Mouse (Mus musculus) limb, embryonic 14.5 days (tissue): ENCODE measurements around the gene Bach2. TPM values are rescaled to one million over a fixed set of nuclear protein-coding genes. Genes with fewer than 3 reads are reported as not detected.

ENCODE experiments used
- ATAC-seq: fragments of 200-750 bp; cut with Nextera tagmentation; 2 replicates; pipeline ENCODE4 v1.8.0; 2017; ENCODE audit warnings: low read depth, moderate number of reproducible peaks, moderate TSS enrichment; ENCODE audit not compliant: low FRiP score
- DNase-seq: peaks from one replicate; pipeline ENCODE4 v3.0.0-alpha.2; 2015; ENCODE audit warnings: low spot score
- H3K27ac ChIP-seq: fragments of 300-500 bp; sonication (generic); replicated peaks from 2 replicates; pipeline ENCODE4 v1.5.1; 2014; ENCODE audit warnings: low read depth, mild to moderate bottlenecking, low read length, moderate library complexity, mixed read lengths
- H3K27me3 ChIP-seq: fragments of 300-500 bp; sonication (generic); 2 replicates; pipeline ENCODE4 v1.6.1; 2014; ENCODE audit warnings: low read length, mixed read lengths; ENCODE audit not compliant: control insufficient read depth, insufficient read depth
- H3K36me3 ChIP-seq: fragments of 300-500 bp; sonication (generic); 2 replicates; pipeline ENCODE4 v1.6.1; 2014; ENCODE audit warnings: mild to moderate bottlenecking, low read length, moderate library complexity, mixed read lengths; ENCODE audit not compliant: control insufficient read depth, insufficient read depth
- H3K4me1 ChIP-seq: fragments of 300-500 bp; sonication (generic); 2 replicates; pipeline ENCODE4 v1.6.1; 2014; ENCODE audit warnings: antibody characterized with exemption, low read length, mixed read lengths; ENCODE audit not compliant: control insufficient read depth, insufficient read depth
- H3K4me2 ChIP-seq: fragments of 300-500 bp; sonication (generic); replicated peaks from 2 replicates; pipeline ENCODE4 v1.6.1; 2014; ENCODE audit warnings: low read depth, mild to moderate bottlenecking, low read length, moderate library complexity; ENCODE audit not compliant: severe bottlenecking
- H3K4me3 ChIP-seq: fragments of 300-500 bp; sonication (generic); replicated peaks from 2 replicates; pipeline ENCODE4 v1.5.1; 2014; ENCODE audit warnings: low read length
- H3K9ac ChIP-seq: fragments of 300-500 bp; sonication (generic); 2 replicates; pipeline ENCODE4 v1.6.1; 2014; ENCODE audit warnings: mild to moderate bottlenecking, low read depth, low read length, moderate library complexity; ENCODE audit not compliant: severe bottlenecking
- H3K9me3 ChIP-seq: fragments of 300-500 bp; sonication (generic); 2 replicates; pipeline ENCODE4 v1.6.1; 2016; ENCODE audit warnings: low read length; ENCODE audit not compliant: control insufficient read depth
- POLR2A ChIP-seq: fragments of 200-500 bp; IDR thresholded peaks from 2 replicates; pipeline ENCODE4 v1.8.0; 2012; ENCODE audit warnings: inconsistent platforms, mild to moderate bottlenecking, moderate library complexity, borderline replicate concordance; ENCODE audit not compliant: insufficient read depth, insufficient read length; ENCODE audit errors: extremely low read depth
- WGBS: fragments of 180-500 bp; shearing (Covaris S2); extraction: QIAGEN DNeasy Blood & Tissue Kit; methylation state at CpG from one replicate; pipeline ENCODE4 v1.1.7; 2014; 5-methylcytosine and 5-hydroxymethylcytosine counted together
- polyA plus RNA-seq, 2 experiments: library from polyadenylated mRNA; depleted of rRNA in 1 of 2; stranded (reverse) in 1 of 2; unstranded in 1 of 2; fragments of >200 nt; fragmentation: Nextera tagmentation in 1 of 2; extraction: Ambion mirVana in 1 of 2; gene quantifications; 2 replicates each; pipeline versions ENCODE4 v1.2.1 to v1.2.3; 2012 to 2014

Gene Bach2
- polyA plus RNA-seq, 2 experiments = 6.0 to 9.6 TPM

- ATAC-seq (peak; percentile 38), DNase-seq (peak; percentile 41)
- H3K4me1 ChIP-seq = peaks cover 28% of the 10 kb centered on the region
- H3K4me3 ChIP-seq = no peak overlapping the region
- H3K36me3 ChIP-seq = no peaks in the 10 kb centered on the region
- H3K4me2 ChIP-seq = peak overlapping the region; percentile 28
- 33% methylated on average over 8 of the region's 8 CpGs for WGBS
- no peaks in the 10 kb centered on the region for H3K9me3 ChIP-seq
- H3K9ac ChIP-seq = 0 out of 2 replicates have a peak overlapping the region, but pooled peaks have one; percentile 22
- TF ChIP-seq POLR2A = no peak
- peak overlapping the region; percentile 68 for H3K27ac ChIP-seq
- no peaks in the 10 kb centered on the region for H3K27me3 ChIP-seq
Measured at GRCm38 (mm10) chr4:32251005-32251365, 12.4 kb downstream of the Bach2 start.

- no peak overlapping the region for H3K4me2 ChIP-seq
- peaks cover 28% of the 10 kb centered on the region for H3K4me1 ChIP-seq
- no peak for TF ChIP-seq POLR2A
- no peak overlapping the region for H3K9ac ChIP-seq
- no peak overlapping the region for H3K27ac ChIP-seq
- WGBS = 66% methylated on average over 15 of the region's 15 CpGs
- DNase-seq (no peak), ATAC-seq (no peak)
- no peaks in the 10 kb centered on the region for H3K36me3 ChIP-seq
- no peaks in the 10 kb centered on the region for H3K27me3 ChIP-seq
- no peak overlapping the region for H3K4me3 ChIP-seq
- no peaks in the 10 kb centered on the region for H3K9me3 ChIP-seq
Measured at GRCm38 (mm10) chr4:32251946-32252672, 13.5 kb downstream of the Bach2 start.

- H3K4me2 ChIP-seq = no peak overlapping the region
- DNase-seq (no peak), ATAC-seq (no peak)
- no peaks in the 10 kb centered on the region for H3K36me3 ChIP-seq
- H3K4me3 ChIP-seq = no peak overlapping the region
- H3K27ac ChIP-seq = no peak overlapping the region
- no peak for TF ChIP-seq POLR2A
- no peak overlapping the region for H3K9ac ChIP-seq
- WGBS = 79% methylated on average over 12 of the region's 12 CpGs
- no peaks in the 10 kb centered on the region for H3K9me3 ChIP-seq
- H3K4me1 ChIP-seq = peaks cover 12% of the 10 kb centered on the region; the same call in 1 of the 2 replicates
- no peaks in the 10 kb centered on the region for H3K27me3 ChIP-seq
Measured at GRCm38 (mm10) chr4:32257686-32258085, 19.1 kb downstream of the Bach2 start.

- WGBS = 93% methylated on average over 13 of the region's 13 CpGs
- no peak for ATAC-seq
Measured at GRCm38 (mm10) chr4:32258093-32258492, 19.5 kb downstream of the Bach2 start.

GRCm38 (mm10) chr4:32258596-32258995 lies 20.0 kb downstream of the Bach2 start:
- ATAC-seq (no peak), DNase-seq (no peak)
- 93% methylated on average over 7 of the region's 7 CpGs for WGBS
- no peak for TF ChIP-seq POLR2A
- Histone ChIP-seq H3K4me2 (no peak overlapping the region), H3K9ac (no peak overlapping the region), H3K27ac (no peak overlapping the region), H3K4me1 (peaks cover 12% of the 10 kb centered on the region; the same call in 1 of the 2 replicates), H3K36me3 (no peaks in the 10 kb centered on the region), H3K4me3 (no peak overlapping the region), H3K9me3 (no peaks in the 10 kb centered on the region), H3K27me3 (no peaks in the 10 kb centered on the region)

More at GRCm38 (mm10) chr4:32258093-32258492, 19.5 kb downstream of the Bach2 start:
- H3K4me3 ChIP-seq = no peak overlapping the region
- no peak overlapping the region for H3K27ac ChIP-seq
- no peaks in the 10 kb centered on the region for H3K36me3 ChIP-seq
- no peak for TF ChIP-seq POLR2A
- peaks cover 12% of the 10 kb centered on the region; the same call in 1 of the 2 replicates for H3K4me1 ChIP-seq
- H3K9me3 ChIP-seq = no peaks in the 10 kb centered on the region
- no peak overlapping the region for H3K4me2 ChIP-seq
- no peak for DNase-seq
- H3K27me3 ChIP-seq = no peaks in the 10 kb centered on the region
- no peak overlapping the region for H3K9ac ChIP-seq
